Mouse (Mus musculus): ENCODE measurements at regions not wholly inside any gene's neighbourhood (a gene's known extent, or its start where the extent isn't known, plus 50 kb on each side); places are given as distances from the start of the nearest gene placed in this dataset.

DNA sequence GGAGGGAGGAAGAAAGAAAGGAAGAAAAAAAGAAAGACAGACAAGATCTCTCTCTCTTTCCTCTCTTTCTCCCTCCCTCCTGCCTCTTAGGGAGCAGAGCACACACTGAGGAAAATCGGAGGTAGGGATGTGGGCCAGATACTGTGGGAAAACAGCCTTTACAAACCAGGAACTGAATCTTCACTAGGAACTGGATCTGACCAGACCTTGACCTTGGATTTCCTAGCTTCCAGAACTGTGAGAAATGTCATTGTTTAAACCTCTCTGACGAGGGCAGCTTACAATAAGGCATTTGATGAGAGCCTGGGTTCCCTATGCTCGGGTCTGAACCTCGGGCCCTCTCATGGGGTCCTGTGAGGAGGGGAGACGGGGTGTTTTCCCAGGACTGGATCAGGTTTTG, 157.7 kb upstream of the 4930535I16Rik start:
- DNase-seq (ENCODE audit: low read depth, low spot score) = peak; percentile 75

GRCm38 (mm10) chr4:124073646-124074045, 155.8 kb upstream of the 4930535I16Rik start:
- peak; percentile 89 for DNase-seq (ENCODE audit: low read depth, low spot score)

DNA sequence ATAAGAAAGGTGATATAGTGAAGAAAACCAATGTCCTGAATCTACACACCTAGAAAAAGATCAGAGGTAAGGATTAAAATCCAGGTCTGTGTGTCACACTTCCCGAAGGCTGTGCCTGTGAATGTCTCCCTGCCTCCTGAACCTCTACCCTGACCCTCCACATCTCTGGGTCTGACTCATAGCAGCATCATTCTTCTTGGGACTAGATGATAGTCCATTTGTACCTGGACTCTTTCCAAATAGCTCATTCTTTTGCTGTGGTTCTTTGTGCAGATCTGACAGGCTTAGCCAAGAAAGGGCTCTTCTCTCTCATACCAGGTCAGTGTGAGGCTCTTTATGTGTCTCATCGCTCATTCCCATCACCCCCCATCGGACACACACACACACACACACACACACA, 146.8 kb upstream of the 4930535I16Rik start:
- DNase-seq (ENCODE audit: low read depth, low spot score) = no peak

- no peak for DNase-seq (ENCODE audit: low read depth, low spot score)
Measured at GRCm38 (mm10) chr4:124063269-124064100, 145.7 kb upstream of the 4930535I16Rik start.

- DNase-seq (ENCODE audit: low read depth, low spot score) = no peak
Measured at GRCm38 (mm10) chr4:124057607-124058006, 139.8 kb upstream of the 4930535I16Rik start.

- DNase-seq (ENCODE audit: low read depth, low spot score) = peak; percentile 90
Measured at GRCm38 (mm10) chr4:124054240-124054760, 136.5 kb upstream of the 4930535I16Rik start.

- no peak for DNase-seq (ENCODE audit: low read depth, low spot score)
Measured at GRCm38 (mm10) chr4:124053340-124054038, 135.7 kb upstream of the 4930535I16Rik start.

GRCm38 (mm10) chr4:124052387-124052786, 134.6 kb upstream of the 4930535I16Rik start:
- no peak for DNase-seq (ENCODE audit: low read depth, low spot score)

GRCm38 (mm10) chr4:124048348-124048831, 130.6 kb upstream of the 4930535I16Rik start:
- DNase-seq (ENCODE audit: low read depth, low spot score) = peak; percentile 16

DNA sequence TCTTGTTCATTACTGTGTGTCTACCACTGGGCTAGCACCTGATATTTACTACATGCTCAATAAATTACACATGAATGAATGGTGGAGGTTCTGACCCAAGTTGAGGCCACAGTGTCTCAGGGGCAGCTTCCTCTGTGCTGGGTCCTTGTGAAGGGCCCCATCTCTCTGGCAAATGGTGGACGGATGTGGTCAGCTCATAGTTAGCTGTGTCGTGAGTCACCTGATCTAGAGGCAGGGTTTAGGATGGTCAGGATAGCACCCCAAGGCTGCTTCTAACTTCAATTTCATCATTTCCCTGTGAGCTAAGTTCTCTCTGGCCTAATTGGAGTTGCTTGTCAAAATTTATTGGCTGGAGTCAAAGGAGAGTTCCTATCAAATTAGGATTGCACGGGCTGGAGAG, 130.1 kb upstream of the 4930535I16Rik start:
- no peak for DNase-seq (ENCODE audit: low read depth, low spot score)

- peak; percentile 20 for DNase-seq (ENCODE audit: low read depth, low spot score)
Measured at GRCm38 (mm10) chr4:124036483-124036882, 118.7 kb upstream of the 4930535I16Rik start.

- peak; percentile 71 for DNase-seq (ENCODE audit: low read depth, low spot score)
Measured at GRCm38 (mm10) chr4:124035657-124036061, 117.8 kb upstream of the 4930535I16Rik start.

GRCm38 (mm10) chr4:124035192-124035591, 117.4 kb upstream of the 4930535I16Rik start:
- DNase-seq (ENCODE audit: low read depth, low spot score) = no peak

DNA sequence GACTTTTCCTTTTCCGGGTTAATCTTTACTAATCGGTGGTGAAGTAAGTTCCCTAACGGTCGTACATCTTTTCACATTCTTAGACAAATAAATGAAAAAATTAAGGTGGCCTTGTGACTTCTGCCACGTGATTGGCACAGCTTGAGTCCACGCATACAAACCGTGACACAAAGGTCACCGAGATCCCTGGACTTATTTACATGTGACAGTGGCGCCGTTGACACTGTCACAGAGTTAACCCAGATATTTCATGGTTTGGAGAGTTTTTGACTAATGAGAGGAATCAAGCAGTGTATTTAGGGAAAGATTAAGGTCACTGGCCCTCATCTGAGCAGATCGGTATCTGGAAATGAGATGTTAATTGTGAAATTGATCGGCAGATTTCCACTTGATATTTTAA, 110.2 kb upstream of the 4930535I16Rik start:
- DNase-seq (ENCODE audit: low read depth, low spot score) = no peak

DNA sequence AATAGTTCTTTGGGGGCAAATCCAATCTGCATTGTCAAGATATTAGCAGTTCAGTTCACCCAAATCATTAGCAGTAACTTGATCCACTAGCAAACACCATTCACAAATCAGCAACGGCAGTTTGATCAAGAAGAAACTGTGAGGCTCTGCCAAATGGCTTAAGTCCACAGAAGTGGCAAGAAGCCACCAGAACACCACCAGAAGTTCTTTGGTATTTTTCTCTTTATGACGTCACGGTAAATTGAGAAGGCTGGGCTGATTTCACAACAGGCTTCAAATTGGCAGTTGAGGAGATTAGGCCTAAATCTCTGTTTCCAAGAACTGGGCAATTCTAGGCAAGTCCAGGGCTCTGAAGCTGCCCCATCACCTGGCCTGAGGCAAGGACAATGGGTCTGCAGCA, 98.6 kb upstream of the 4930535I16Rik start:
- no peak for DNase-seq (ENCODE audit: low read depth, low spot score)

GRCm38 (mm10) chr4:124015323-124015722, 97.5 kb upstream of the 4930535I16Rik start:
- DNase-seq (ENCODE audit: low read depth, low spot score) = no peak

DNA sequence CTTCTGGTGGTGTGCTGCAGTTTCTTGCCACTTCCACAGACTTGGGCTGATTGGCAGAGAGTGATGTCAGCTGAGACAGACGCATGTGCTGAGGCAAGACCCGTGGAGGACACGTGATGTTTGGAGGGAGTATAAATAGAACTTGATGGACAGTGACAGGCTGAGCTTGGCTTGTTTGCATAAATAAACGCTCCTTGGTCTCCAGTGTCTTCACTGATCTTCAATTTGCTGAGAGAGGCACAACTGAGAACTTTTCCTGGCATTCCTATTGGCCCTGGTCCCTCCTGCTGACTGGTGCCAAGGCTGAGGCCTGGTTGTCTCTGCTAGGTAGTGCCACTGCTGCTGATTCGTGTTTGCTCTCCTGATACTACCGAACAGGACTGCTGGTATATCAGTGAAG, 94.6 kb upstream of the 4930535I16Rik start:
- no peak for DNase-seq (ENCODE audit: low read depth, low spot score)

DNA sequence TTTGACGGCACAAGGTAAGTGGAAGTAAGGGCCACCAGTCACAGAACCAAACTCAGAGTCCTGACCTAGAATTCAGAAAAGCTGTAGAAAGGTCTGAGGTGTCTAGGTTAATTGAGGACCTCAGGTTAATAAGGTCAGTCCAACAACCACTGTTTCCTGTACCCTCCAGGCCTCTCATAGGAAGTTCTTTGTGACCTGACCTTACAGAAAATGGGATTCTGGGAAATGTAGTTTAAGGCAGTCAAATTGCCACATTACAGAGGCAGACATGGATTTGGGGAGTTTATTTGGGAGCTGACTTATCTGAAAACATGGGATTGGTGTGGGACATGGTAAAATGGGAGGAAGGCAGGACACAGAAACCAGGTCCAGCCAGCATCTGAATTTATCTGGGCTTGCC, 90.9 kb upstream of the 4930535I16Rik start:
- DNase-seq (ENCODE audit: low read depth, low spot score) = no peak

GRCm38 (mm10) chr4:124005626-124006315, 87.9 kb upstream of the 4930535I16Rik start:
- no peak for DNase-seq (ENCODE audit: low read depth, low spot score)

GRCm38 (mm10) chr4:124002760-124003159, 84.9 kb upstream of the 4930535I16Rik start:
- DNase-seq (ENCODE audit: low read depth, low spot score) = no peak

DNA sequence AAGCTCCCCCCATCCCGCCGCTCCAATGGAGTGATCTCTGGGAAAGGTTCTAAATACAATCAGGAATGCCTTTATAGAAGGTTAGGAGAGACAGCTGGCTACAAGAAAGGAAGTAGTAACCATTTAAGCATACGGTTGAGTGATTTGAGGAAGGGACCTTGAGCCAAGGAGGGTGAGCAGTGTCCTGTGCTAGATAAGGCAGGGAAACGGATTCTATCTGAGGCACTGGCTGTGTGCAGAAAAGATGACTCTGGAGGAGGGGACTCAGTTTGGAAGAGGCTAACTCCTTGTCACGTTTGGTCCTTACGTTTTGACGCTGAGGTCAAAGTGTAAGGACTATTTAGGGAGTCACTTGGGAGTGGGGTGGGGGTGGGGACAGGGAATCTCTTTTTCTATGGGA, 84.3 kb upstream of the 4930535I16Rik start:
- no peak for DNase-seq (ENCODE audit: low read depth, low spot score)

GRCm38 (mm10) chr4:123995815-123996214, 78.0 kb upstream of the 4930535I16Rik start:
- no peak for DNase-seq (ENCODE audit: low read depth, low spot score)

Measured in ES-CJ7 (cell line).